Mouse (Mus musculus) embryonic facial prominence, embryonic 14.5 days (tissue): Measurements from ENCODE around the gene Emx1. TPM values are rescaled to one million over a fixed set of nuclear protein-coding genes. Genes with fewer than 3 reads are reported as not detected.

Source experiments
- ATAC-seq: fragments of 200-750 bp; cut with Nextera tagmentation; 2 replicates; pipeline ENCODE4 v1.8.0; 2017; ENCODE audit warnings: low read depth, moderate number of reproducible peaks, moderate TSS enrichment
- DNase-seq: peaks from one replicate; pipeline ENCODE4 v3.0.0-alpha.2; 2015; ENCODE audit warnings: low spot score
- H3K27ac ChIP-seq: fragments of 300-500 bp; sonication (generic); replicated peaks from 2 replicates; pipeline ENCODE4 v1.5.1; 2014; ENCODE audit warnings: low read depth, mild to moderate bottlenecking, low read length, moderate library complexity
- H3K27me3 ChIP-seq: fragments of 300-500 bp; sonication (generic); replicated peaks from 2 replicates; pipeline ENCODE4 v1.6.1; 2014; ENCODE audit warnings: low read length; ENCODE audit not compliant: control insufficient read depth, insufficient read depth
- H3K36me3 ChIP-seq: fragments of 300-500 bp; sonication (generic); 2 replicates; pipeline ENCODE4 v1.6.1; 2014; ENCODE audit warnings: low read length, mixed read lengths; ENCODE audit not compliant: control insufficient read depth, insufficient read depth
- H3K4me1 ChIP-seq: fragments of 300-500 bp; sonication (generic); 2 replicates; pipeline ENCODE4 v1.6.1; 2014; ENCODE audit warnings: antibody characterized with exemption, low read length; ENCODE audit not compliant: control insufficient read depth, insufficient read depth
- H3K4me2 ChIP-seq: fragments of 300-500 bp; sonication (generic); 2 replicates; pipeline ENCODE4 v1.6.1; 2014; ENCODE audit warnings: low read depth, mild to moderate bottlenecking, low read length, moderate library complexity, mixed read lengths
- H3K4me3 ChIP-seq: fragments of 300-500 bp; sonication (generic); 2 replicates; pipeline ENCODE4 v1.5.1; 2014; ENCODE audit warnings: low read depth, mild to moderate bottlenecking, low read length
- H3K9ac ChIP-seq: fragments of 300-500 bp; sonication (generic); 2 replicates; pipeline ENCODE4 v1.6.1; 2014; ENCODE audit warnings: low read depth, mild to moderate bottlenecking, low read length, moderate library complexity, mixed read lengths
- H3K9me3 ChIP-seq: fragments of 300-500 bp; sonication (generic); 2 replicates; pipeline ENCODE4 v1.6.1; 2016; ENCODE audit warnings: low read length; ENCODE audit not compliant: control insufficient read depth
- WGBS: fragments of 180-500 bp; shearing (Covaris S2); extraction: QIAGEN DNeasy Blood & Tissue Kit; methylation state at CpG from one replicate; pipeline ENCODE4 v1.1.7; 2014; 5-methylcytosine and 5-hydroxymethylcytosine counted together
- polyA plus RNA-seq: library from polyadenylated mRNA; unstranded; fragments of >200 nt; fragmentation: Nextera tagmentation; extraction: Ambion mirVana; gene quantifications from 2 replicates; pipeline ENCODE4 v1.2.1, GENCODE M21; 2014

The Emx1 gene
- polyA plus RNA-seq, 1 experiment from 2014 or later, result 0.11 TPM

DNA sequence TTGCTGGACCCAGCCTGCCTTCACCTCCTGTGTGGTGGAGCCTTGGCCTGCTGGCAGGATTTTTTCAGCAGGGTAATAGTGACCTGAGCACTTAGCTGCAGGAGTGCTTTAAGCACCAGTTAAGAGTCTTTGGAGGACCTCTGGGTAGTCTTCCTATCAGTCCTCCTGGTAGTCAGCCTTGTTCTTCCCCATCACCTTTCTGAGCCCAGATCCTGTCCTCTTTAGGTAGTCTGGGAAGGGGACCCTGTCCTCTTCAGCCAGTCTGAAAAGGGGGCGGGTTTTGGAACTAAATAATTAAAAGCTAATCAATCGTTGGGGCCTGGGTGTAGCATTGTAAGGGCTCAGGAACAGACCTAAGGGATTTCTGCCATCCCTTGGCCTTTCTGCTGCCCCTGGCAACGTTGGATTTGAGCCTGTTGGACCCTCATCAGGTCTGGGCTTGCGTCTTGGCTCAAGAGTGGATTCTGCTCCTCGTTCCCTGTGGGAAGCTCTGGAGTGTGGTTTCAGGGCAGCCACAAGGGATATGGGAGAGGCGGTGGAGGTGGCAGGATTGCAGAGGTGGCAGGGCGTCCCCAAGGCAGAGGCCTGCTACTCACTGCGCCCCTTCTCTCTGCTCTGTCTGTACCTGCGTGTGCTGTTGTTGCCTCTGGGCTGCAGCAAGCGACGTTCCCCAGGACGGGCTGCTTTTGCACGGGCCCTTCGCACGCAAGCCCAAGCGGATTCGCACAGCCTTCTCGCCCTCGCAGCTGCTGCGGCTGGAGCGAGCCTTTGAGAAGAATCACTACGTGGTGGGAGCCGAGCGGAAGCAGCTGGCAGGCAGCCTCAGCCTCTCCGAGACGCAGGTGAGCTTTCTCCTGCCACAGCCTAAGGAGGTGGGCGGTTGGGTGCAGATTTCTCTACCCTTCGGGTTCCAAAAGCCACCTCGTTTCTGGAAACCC, 6.4 kb downstream of the Emx1 start:
- no peak overlapping the region for H3K27ac ChIP-seq
- peak overlapping the region; percentile 23; the same call in 1 of the 2 replicates for H3K4me2 ChIP-seq
- ATAC-seq (no peak; the same call in 1 of the 2 replicates), DNase-seq (peak; percentile 39)
- no peaks in the 10 kb centered on the region for H3K36me3 ChIP-seq
- no peaks in the 10 kb centered on the region; the same call in none of the 2 replicates for H3K4me1 ChIP-seq
- WGBS, result 4% methylated on average over 25 of the region's 29 CpGs
- H3K4me3 ChIP-seq, result no peak overlapping the region
- peaks cover 85% of the 10 kb centered on the region for H3K27me3 ChIP-seq
- no peaks in the 10 kb centered on the region for H3K9me3 ChIP-seq
- no peak overlapping the region for H3K9ac ChIP-seq

- Histone ChIP-seq H3K4me3 (no peak overlapping the region), H3K9ac (no peak overlapping the region), H3K4me1 (no peaks in the 10 kb centered on the region; the same call in 1 of the 2 replicates), H3K4me2 (no peak overlapping the region), H3K27me3 (peaks cover 42% of the 10 kb centered on the region), H3K9me3 (no peaks in the 10 kb centered on the region), H3K36me3 (no peaks in the 10 kb centered on the region), H3K27ac (no peak overlapping the region)
- ATAC-seq (no peak), DNase-seq (no peak)
- 71% methylated on average over 2 of the region's 2 CpGs for WGBS
Observed at GRCm38 (mm10) chr6:85197951-85198350, 10.7 kb downstream of the Emx1 start.

- no peak overlapping the region; the same call in 1 of the 2 replicates for H3K9ac ChIP-seq
- ATAC-seq, result no peak
- H3K4me3 ChIP-seq, result no peak overlapping the region
- WGBS, result 23% methylated on average over 15 of the region's 16 CpGs
- H3K4me1 ChIP-seq, result peaks cover 5% of the 10 kb centered on the region
- H3K27me3 ChIP-seq, result peaks cover 8% of the 10 kb centered on the region; the same call in 1 of the 2 replicates
- H3K9me3 ChIP-seq, result no peaks in the 10 kb centered on the region
- no peak overlapping the region for H3K27ac ChIP-seq
- no peak for DNase-seq
- H3K4me2 ChIP-seq, result no peak overlapping the region
- H3K36me3 ChIP-seq, result no peaks in the 10 kb centered on the region
Observed at GRCm38 (mm10) chr6:85206182-85206938, 19.1 kb downstream of the Emx1 start.

- H3K27ac ChIP-seq, result no peak overlapping the region
- DNase-seq (peak; percentile 30), ATAC-seq (peak; percentile 75)
- H3K4me2 ChIP-seq, result peak overlapping the region; percentile 28; the same call in 1 of the 2 replicates
- H3K27me3 ChIP-seq, result peaks cover 8% of the 10 kb centered on the region; the same call in 1 of the 2 replicates
- peaks cover 5% of the 10 kb centered on the region for H3K4me1 ChIP-seq
- no peaks in the 10 kb centered on the region for H3K9me3 ChIP-seq
- H3K9ac ChIP-seq, result no peak overlapping the region; the same call in 1 of the 2 replicates
- no peak overlapping the region for H3K4me3 ChIP-seq
- WGBS, result 20% methylated on average over 11 of the region's 15 CpGs
- H3K36me3 ChIP-seq, result no peaks in the 10 kb centered on the region
Observed at GRCm38 (mm10) chr6:85206939-85207285, 19.7 kb downstream of the Emx1 start.

DNA sequence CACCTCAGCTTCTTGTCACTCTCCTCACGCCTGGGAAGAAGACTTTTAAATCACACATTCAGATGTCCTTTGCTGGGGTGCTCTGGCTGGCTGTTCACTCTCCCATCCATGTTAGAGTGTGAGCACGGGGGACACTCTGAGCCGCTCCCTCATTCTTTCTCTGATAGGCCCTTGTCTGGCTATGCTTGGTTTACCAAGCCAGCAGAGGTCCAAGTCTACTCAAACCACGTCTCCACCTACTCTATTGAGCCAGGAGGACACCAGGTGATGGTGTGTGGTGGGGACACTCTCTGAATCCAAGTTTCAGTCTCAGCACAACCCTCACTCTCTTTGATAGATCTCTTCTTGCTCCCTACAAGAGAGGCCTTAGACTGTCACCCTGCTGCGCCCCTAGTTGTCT, 20.1 kb downstream of the Emx1 start:
- DNase-seq (no peak), ATAC-seq (no peak)
- Histone ChIP-seq H3K4me2 (no peak overlapping the region), H3K27ac (no peak overlapping the region), H3K4me1 (peaks cover 5% of the 10 kb centered on the region), H3K4me3 (no peak overlapping the region), H3K27me3 (peaks cover 8% of the 10 kb centered on the region; the same call in 1 of the 2 replicates), H3K9ac (no peak overlapping the region), H3K36me3 (no peaks in the 10 kb centered on the region), H3K9me3 (no peaks in the 10 kb centered on the region)
- 73% methylated on average over 5 of the region's 5 CpGs for WGBS

- no peak overlapping the region for H3K4me2 ChIP-seq
- WGBS, result 76% methylated on average over 9 of the region's 9 CpGs
- no peak overlapping the region for H3K9ac ChIP-seq
- no peaks in the 10 kb centered on the region for H3K36me3 ChIP-seq
- H3K27ac ChIP-seq, result no peak overlapping the region
- H3K9me3 ChIP-seq, result no peaks in the 10 kb centered on the region
- H3K4me1 ChIP-seq, result peaks cover 5% of the 10 kb centered on the region
- H3K4me3 ChIP-seq, result no peak overlapping the region
- peaks cover 8% of the 10 kb centered on the region; the same call in 1 of the 2 replicates for H3K27me3 ChIP-seq
- DNase-seq, result no peak
- no peak for ATAC-seq
Observed at GRCm38 (mm10) chr6:85209226-85209967, 22.2 kb downstream of the Emx1 start.

DNA sequence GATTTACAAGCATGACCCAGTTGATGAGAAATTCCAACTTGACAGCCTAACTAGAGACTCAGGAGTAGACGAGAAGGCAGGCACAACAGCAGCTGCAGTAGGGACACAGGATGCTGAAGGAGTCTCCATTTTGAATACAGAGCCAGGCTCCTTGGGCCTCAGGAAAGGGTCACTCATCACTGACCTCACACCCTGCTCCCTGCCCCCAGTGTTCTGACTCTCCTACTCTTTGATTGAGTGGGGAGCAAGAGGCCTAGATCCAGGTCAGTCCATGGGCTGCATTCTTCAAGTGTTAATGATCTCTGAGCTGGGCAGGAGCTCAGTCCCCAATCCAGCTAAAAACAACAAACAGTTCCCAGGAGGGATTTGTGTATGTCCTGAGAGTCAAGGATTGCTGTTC, 23.4 kb downstream of the Emx1 start:
- Histone ChIP-seq H3K4me3 (no peak overlapping the region), H3K4me2 (no peak overlapping the region), H3K4me1 (peaks cover 5% of the 10 kb centered on the region), H3K27me3 (peaks cover 8% of the 10 kb centered on the region; the same call in 1 of the 2 replicates), H3K27ac (no peak overlapping the region), H3K9me3 (no peaks in the 10 kb centered on the region), H3K36me3 (no peaks in the 10 kb centered on the region), H3K9ac (no peak overlapping the region)
- DNase-seq (no peak), ATAC-seq (no peak)
- 33% methylated on average over 1 of the region's 1 CpGs for WGBS

DNA sequence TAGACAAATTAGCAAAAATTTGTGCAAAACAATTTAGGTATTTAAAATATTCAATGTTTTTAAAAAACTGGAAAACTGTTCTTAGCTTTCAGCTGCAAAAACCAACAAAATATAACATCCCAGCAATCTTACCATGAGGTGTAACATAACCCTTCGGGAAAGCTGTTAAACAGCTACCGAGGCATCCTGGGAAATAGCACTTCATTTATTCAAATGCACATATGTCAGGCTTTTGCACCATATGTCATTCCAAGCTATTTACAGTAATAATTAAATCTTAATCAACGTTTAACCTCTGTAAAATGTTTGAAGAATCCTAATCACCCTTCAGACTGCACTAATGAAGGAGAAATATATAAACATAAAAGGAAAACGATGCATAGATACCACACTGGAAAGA, 31.0 kb downstream of the Emx1 start:
- ATAC-seq (no peak), DNase-seq (no peak)
- Histone ChIP-seq H3K9ac (no peak overlapping the region), H3K4me2 (no peak overlapping the region), H3K9me3 (no peaks in the 10 kb centered on the region), H3K27me3 (no peaks in the 10 kb centered on the region), H3K4me3 (no peak overlapping the region), H3K27ac (no peak overlapping the region), H3K36me3 (no peaks in the 10 kb centered on the region), H3K4me1 (peaks cover 4% of the 10 kb centered on the region; the same call in 1 of the 2 replicates)
- WGBS, result 60% methylated on average over 4 of the region's 4 CpGs
